Mouse (Mus musculus) layer of hippocampus, adult 9-10 months (tissue): Measurements from ENCODE around the gene Lipt1.

ENCODE experiments used
- DNase-seq: peaks from one replicate; pipeline ENCODE4 v3.0.0; 2022; ENCODE audit warnings: low spot score

The Lipt1 gene

GRCm38 (mm10) chr1:37871704-37872103 is at the start of gene Lipt1:
Lipt1 (plus strand) TSS chr1:37871738.
- no peak for DNase-seq

GRCm38 (mm10) chr1:37831681-37832080 is 39.9 kb upstream of the Lipt1 start:
- no peak for DNase-seq

- DNase-seq: no peak
Measured at GRCm38 (mm10) chr1:37846878-37847277, 24.7 kb upstream of the Lipt1 start.

DNA sequence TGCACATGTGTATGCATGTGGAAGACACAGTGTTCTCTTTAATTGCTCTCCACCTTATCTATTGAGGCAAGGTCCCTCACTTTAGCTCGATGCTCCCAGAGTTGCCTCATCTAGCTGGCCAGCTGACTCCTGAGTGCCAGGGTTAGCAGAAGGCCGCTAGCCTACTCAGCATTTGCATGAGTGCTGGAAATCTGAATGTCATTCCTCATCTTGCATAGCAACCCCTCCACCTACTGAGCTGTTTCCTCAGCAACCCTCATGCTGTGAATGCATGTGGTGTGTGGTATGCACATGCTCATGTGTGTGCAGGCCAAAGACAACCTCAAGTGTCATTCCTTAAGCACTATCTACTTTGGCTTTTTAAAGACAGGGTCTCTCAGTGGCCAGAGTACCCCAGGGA is 20.8 kb upstream of the Lipt1 start:
- DNase-seq: peak; percentile 12

DNA sequence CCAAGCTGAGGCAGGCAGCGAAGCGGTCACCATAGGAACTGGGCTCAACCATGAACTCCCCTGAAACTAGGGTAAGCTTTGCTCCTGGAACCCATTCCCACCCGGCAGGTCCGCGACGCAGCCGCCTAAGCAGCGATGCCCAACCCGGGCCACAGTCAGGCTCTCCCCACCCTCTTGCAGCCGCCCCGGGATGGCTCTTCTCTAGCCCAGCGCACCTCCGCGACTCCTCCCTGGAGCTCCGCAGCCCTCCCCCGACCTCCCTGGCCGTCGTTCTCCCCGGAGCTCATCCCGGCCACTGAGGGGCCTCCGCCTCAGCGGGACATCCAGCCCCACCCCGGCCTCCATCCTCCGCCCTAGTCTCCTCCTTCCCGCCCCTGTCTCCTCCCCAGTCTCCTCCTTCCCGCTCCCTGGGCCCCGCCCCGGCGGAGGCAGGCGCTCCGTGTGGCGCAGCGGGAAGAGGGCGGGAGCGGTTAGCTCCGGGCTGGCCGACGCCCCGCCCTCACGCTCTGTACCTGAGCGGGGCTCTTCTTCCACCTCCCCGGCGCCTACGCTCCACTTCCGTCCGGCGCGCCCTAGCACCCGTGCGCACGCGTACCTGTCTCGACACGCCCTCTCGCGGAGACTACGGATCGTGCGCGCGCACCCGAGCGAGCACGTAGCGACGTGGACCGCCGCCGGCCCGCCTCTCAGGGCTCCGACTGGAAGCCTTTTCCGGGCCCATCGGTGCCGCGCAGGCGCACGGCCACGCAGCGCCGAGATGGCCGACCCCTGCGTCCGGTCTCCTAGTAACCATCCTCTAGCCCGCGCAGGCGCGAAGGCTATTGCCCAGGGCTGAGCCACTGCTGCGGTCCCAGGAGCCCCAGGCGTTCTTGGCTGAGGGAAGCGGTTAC is 6.8 kb upstream of the Lipt1 start:
- DNase-seq: peak; percentile 95

DNA sequence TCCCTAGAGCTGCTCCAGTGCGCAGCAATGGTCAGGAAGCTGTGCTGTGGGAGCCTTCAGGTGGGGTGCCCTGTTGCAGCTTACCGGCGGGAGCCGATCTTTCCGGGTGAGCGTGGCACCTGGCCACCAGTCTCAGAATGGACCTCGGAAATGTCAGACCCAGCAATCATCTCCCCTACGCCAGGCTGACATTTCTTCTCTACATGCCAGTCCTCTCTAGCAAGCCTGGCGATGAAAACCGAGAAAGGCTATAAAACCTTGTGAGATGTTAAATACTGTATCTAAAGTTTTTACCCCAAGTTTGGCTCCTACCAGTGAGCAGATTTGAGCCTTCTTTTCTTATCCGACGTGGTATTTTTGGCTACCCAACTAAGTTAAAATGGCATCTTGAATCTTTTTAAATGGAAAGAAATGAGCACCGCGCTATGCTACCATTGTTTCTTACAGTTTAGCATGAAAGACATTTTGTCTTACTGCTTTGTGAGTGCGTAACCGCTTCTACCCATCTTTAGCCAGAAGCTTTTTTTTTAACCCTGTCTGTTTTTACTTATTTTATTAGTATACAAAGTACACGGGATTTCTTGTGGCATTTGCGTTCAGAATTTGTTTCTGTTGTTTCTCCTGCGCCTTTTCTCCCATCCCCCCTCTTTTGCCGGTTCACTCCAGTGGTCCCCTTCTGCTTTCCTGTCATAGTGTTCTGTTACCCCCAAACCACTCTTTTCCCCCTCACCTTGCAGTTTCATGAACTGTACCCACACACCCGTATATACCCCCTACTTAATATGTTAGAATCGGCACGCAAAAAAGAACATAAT is 5.9 kb upstream of the Lipt1 start:
- DNase-seq: no peak

DNA sequence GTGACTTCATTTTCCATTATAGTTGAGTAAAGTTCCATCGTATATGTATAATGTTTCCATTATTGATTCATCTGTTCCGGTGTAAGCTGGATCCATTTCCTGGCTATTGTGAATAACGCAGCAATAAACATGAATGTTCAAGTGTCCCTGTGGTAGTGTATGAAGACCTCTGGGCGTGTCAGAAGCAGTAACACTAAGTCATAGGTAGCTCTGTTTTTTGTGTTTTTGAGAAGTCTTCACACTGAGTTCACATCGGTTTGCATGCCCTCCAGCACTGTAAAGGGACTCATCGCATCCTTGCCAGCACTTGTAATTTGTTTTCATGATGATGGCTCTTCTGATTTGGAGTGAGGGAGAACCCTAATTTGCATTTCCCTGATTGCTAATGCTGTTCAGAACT is 5.3 kb upstream of the Lipt1 start, which contains the start of gene Tsga10:
Tsga10 (minus strand) TSS at position 144 of the 400 bp plus-strand sequence.
- no peak for DNase-seq

DNA sequence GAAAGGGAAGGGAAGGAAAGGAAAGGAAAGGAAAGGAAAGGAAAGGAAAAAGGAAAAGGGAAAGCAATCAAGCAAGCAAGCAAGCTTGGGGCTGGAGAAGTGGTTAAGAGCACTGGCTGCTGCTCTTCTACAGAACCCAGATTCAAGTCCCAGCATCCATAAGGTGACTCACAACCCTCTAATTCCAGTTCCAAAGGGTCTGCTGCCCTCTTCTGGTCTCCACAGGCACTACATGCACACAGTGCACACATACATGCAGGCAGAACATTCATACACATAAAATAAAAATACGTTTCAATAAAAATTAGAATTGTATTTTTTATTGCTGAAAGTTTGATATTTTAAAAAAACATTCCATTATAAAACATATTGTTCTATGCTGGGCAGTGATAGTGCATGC is 4.5 kb upstream of the Lipt1 start:
- DNase-seq: peak; percentile 32

DNA sequence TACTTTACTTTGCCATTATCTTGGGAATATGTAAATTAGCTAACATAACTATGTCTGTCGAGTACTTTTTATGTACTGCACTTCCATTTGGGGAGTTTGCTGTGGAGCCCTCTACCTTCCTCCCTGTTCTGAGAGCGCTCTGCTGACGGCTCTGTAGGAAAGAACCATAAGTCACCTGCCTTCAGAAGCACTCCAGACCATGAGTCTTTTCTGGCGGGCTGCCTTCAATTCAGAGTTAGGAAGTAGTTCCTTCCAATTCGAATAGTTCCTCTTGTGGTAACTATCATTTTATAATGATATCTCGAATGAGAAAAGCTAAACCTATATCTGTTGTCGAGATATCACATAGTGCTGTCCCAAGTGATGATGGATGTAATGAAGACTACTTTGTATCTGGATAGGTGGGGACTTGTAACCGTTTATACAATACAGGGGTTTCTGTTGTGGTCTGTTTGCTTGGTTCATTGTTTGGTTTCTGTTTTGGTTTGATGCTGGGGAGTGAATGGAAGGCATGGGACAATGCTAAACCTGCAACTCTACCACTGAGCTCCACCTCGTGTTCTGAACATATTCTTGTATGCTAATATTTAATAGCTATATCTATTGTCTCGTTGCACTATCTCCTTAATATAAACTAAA is 3.7 kb upstream of the Lipt1 start:
- DNase-seq: no peak

DNA sequence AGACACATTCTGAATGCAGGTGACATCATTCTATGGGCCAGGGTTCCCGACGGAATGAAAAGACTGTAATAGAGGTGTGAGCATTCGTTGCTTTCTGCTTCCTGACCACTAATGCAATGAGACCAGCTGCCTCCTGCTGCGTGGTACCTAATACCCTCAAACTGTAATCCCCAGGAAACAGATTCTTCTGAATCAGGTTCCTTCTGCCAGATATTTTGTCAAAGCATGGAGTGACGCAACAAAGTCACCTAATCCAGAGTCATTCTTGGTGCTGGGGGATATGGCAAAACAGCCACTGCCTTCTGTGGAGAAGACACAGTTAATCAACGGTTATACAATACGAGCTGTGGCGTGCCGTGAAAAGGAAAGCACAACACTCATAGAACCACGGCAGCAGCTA is 2.9 kb upstream of the Lipt1 start:
- no peak for DNase-seq

DNA sequence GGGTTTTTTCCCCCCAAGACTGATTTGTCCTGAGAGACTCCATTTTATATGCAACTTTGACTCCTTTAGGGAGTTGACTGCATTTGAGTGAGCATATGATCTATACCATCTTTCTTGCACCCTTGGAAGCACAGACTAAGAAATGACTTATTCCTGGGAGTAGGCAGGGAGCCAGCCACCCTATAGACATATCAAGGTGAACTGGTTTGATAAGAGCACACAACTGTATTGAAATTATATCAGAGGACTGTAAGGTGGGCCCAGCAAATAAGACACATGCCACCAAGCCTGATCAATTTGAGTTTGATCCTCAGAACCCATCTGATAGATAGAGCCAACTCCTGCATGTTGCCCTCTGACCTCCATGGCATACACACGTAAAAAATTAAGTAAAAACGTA is 2.2 kb upstream of the Lipt1 start:
- DNase-seq: no peak

DNA sequence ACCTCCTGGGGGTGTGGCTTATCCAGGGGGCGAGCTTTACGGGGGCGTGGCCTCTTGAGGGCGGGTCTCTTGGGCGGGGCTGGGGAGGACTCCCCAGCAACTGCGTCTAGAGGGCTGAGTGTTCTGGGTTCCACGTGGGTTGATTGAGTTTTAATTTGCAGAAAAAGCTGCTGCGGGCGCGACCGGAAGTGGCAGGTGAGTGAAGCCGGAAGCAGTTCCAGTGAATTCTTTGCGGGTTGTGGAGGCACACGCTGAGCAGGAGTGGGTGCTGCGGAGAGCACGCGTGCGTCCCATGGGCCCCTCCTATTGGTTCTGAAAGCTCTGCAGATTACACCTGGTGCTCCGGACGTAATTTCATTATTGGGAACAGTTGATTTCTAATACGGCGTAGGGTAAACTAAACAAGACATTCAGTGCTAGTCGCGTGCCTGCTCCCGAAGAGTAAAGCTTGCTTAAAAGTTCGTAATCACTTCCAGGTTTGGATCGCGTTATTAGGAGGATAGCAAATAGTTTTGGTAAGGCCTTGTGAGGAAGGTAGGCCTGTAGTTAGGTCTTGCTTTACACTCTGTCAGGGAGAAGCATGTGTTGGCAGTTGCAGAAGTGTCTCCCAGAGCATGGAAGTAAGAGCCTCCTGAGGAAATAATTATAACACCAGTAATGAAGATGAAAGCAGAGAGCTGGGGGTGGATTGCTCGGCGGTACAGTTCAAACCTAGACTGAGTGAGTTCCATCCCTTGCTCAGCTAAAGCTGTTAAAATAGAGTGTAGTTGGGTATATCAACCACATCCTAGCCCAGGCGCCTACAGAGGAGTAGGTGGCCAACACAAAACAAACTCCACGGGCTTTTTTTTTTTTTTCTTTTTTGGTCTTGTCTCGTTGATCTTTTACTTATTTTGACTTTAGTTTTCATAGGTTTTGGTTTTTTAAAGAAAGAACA is 861 bp downstream of the Lipt1 start:
- peak; percentile 45 for DNase-seq

GRCm38 (mm10) chr1:37873157-37873556 is 1.6 kb downstream of the Lipt1 start:
- DNase-seq: no peak

DNA sequence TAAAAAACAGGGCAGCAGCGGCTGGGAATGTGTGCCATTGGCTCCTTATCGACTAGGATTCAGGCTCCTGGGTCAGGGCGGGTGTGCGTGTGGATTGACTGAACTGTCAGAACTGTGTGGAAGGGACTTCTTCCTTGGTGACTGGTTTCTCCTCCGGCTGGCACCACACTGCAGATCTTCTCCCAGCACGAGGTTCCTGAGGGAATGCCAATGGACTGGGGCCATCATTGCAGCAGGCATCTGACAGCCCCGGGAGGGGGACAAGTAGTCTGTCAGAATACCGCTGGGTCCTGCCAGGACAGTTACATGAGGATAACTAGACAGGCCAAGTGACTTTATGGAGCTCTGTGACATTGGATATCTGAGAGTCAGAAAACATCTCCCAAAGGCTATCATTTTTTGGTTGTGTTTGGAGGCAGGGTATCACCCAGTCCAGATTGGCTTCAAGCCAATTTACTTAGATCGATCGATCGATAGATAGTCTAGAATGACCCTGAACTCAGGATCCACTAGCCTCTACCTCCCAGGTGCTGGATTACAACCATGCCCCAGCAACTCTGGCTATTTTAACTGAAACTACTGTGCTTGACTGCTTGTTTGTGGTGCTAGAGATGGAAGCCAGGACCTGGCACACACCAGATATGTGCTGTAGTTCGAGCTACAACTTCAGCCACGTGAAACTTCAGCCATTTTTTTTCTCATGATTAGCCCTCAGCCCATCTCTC is 6.4 kb downstream of the Lipt1 start:
- no peak for DNase-seq

DNA sequence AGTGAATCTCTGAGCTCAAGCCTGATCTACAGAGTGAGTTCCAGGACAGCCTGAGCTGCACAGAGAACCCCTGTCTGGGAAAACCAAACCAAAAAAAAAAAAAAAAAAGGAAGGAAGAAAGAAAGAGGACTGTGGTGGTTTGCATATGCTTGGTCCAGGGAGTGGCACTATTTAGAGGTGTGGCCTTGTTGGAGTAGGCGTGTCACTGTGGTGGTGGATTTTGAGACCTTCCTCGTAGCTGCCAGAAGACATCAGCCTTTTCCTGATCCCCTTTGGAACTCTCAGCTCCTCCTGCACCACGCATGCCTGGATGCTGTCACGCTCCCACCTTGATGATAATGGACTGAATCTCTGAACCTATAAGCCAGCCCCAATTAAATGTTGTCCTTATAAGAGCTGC is 11.9 kb downstream of the Lipt1 start:
- no peak for DNase-seq

GRCm38 (mm10) chr1:37884451-37884850 is 12.9 kb downstream of the Lipt1 start:
- no peak for DNase-seq

- no peak for DNase-seq
Measured at GRCm38 (mm10) chr1:37889206-37889605, 17.7 kb downstream of the Lipt1 start.

- peak; percentile 74 for DNase-seq
Measured at GRCm38 (mm10) chr1:37890025-37890652, 18.6 kb downstream of the Lipt1 start, which contains the start of the genes Mitd1 and Mrpl30. Mitd1 (minus strand) TSS chr1:37890411. Mrpl30 (plus strand) TSS chr1:37890477.

DNA sequence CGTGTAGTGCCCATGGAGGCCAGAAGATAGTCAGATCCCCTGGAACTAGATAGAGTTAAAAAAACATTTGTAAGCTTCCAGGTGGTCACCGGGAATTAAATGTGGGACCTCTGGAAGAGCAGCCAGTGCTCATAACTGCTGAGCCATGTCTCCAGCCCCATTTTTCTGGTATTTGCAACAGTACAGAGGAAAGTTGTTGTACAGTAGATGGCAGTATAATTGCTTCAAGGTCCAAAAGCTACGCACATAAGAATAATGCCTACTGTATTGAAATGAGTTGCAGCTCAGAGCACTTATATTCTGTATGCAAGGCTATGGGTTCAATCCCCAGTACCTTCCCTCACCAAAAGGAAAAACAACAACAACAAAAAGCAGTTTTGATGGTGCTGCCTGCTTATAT is 19.9 kb downstream of the Lipt1 start:
- no peak for DNase-seq

- no peak for DNase-seq
Measured at GRCm38 (mm10) chr1:37894606-37895005, 23.1 kb downstream of the Lipt1 start.
